Comparison of ENCODE assay signal across 8 mouse cellular contexts in genomic region chr19:11819143-11819700, GRCm38 (mm10). TPM values are rescaled to one million over a fixed set of nuclear protein-coding genes. Genes with fewer than 3 reads are reported as not detected.
DNase-seq lines count a peak whose midpoint lies in the region; ATAC-seq and TF ChIP-seq lines count a peak whose summit lies in the region.

Gene Stx3 (minus strand): TSS chr19:11819403.

- peaks cover 15% of the 10 kb centered on the region for H3K4me1 ChIP-seq in kidney, adult 2 months (ENCODE audit: control insufficient read depth, insufficient read depth, low read length)
- peaks cover 11% of the 10 kb centered on the region for H3K4me1 ChIP-seq in embryonic facial prominence, embryonic 13.5 days
- peaks cover 10% of the 10 kb centered on the region; the same call in 1 of the 2 replicates for H3K4me1 ChIP-seq in midbrain, embryonic 14.5 days (ENCODE audit: control insufficient read depth, insufficient read depth, low read length)

- H3K4me3 ChIP-seq in kidney, adult 2 months (ENCODE audit: insufficient read depth, low read depth, low read length) = peak within 1 kb of the TSS; percentile 63
- H3K4me3 ChIP-seq in embryonic facial prominence, embryonic 13.5 days = peak within 1 kb of the TSS; percentile 69
- H3K4me3 ChIP-seq in midbrain, embryonic 14.5 days (replicated peaks; ENCODE audit: low read depth, low read length) = peak within 1 kb of the TSS; percentile 79

- TF ChIP-seq CTCF in kidney, adult 2 months (conservative IDR thresholded peaks at IDR 0.05; ENCODE audit: insufficient read depth, insufficient read length, low read depth, low read length) = no peak

- H3K4me2 ChIP-seq in embryonic facial prominence, embryonic 13.5 days = peak within 1 kb of the TSS; percentile 93
- H3K4me2 ChIP-seq in midbrain, embryonic 14.5 days (ENCODE audit: low read length) = peak within 1 kb of the TSS; percentile 84

- TF ChIP-seq POLR2A in kidney, adult 2 months (IDR thresholded peaks at IDR 0.05; ENCODE audit: low read depth, low read length) = no peak

- H3K9ac ChIP-seq in embryonic facial prominence, embryonic 13.5 days = peak within 1 kb of the TSS; percentile 78
- H3K9ac ChIP-seq in midbrain, embryonic 14.5 days (replicated peaks; ENCODE audit: low read length) = peak within 1 kb of the TSS; percentile 86

- no peaks in the 10 kb centered on the region for H3K36me3 ChIP-seq in kidney, adult 2 months (ENCODE audit: control insufficient read depth, insufficient read depth, low read length)
- no peaks in the 10 kb centered on the region for H3K36me3 ChIP-seq in embryonic facial prominence, embryonic 13.5 days
- no peaks in the 10 kb centered on the region for H3K36me3 ChIP-seq in midbrain, embryonic 14.5 days (ENCODE audit: control insufficient read depth, insufficient read depth, low read length)

- no peak for DNase-seq in kidney, adult 2 months
- DNase-seq in kidney, postnatal 36 days = no peak
- DNase-seq in NIH3T3 (ENCODE audit: low read depth) = peak; percentile 50
- DNase-seq in layer of hippocampus, postnatal 10 days (ENCODE audit: low spot score in 2 of 2) = no peak
- DNase-seq in midbrain, embryonic 14.5 days = no peak
- DNase-seq in testis, postnatal 14 days (ENCODE audit: low spot score) = no peak
- no peak for DNase-seq in gastrocnemius, postnatal 4 days (ENCODE audit: low spot score in 2 of 2)

- no peaks in the 10 kb centered on the region for H3K27me3 ChIP-seq in kidney, adult 2 months (replicated peaks; ENCODE audit: control insufficient read depth, insufficient read depth, low read length)
- peaks cover 56% of the 10 kb centered on the region for H3K27me3 ChIP-seq in embryonic facial prominence, embryonic 13.5 days
- H3K27me3 ChIP-seq in midbrain, embryonic 14.5 days (ENCODE audit: control insufficient read depth, insufficient read depth, low read length) = peaks cover 4% of the 10 kb centered on the region; the same call in 1 of the 2 replicates

- H3K27ac ChIP-seq in kidney, adult 2 months (ENCODE audit: insufficient read depth, low read depth, low read length) = peak within 1 kb of the TSS; percentile 71
- no peak within 1 kb of the TSS for H3K27ac ChIP-seq in embryonic facial prominence, embryonic 13.5 days
- peak within 1 kb of the TSS; percentile 57 for H3K27ac ChIP-seq in midbrain, embryonic 14.5 days (replicated peaks; ENCODE audit: low read depth, low read length)

- no peak for ATAC-seq in embryonic facial prominence, embryonic 13.5 days (ENCODE audit: insufficient number of reproducible peaks, insufficient read depth, low FRiP score, low TSS enrichment, low read depth)
- ATAC-seq in midbrain, embryonic 14.5 days (ENCODE audit: low FRiP score, low TSS enrichment) = no peak; the same call in 1 of the 2 replicates

- under 1% methylated on average over 20 of the region's 20 CpGs for WGBS in kidney, adult 2 months
- under 1% methylated on average over 20 of the region's 20 CpGs for whole genome bisulfite sequencing in embryonic facial prominence, embryonic 13.5 days
- under 1% methylated on average over 20 of the region's 20 CpGs for WGBS in midbrain, embryonic 14.5 days

- H3K9me3 ChIP-seq in embryonic facial prominence, embryonic 13.5 days = no peaks in the 10 kb centered on the region
- no peaks in the 10 kb centered on the region for H3K9me3 ChIP-seq in midbrain, embryonic 14.5 days (ENCODE audit: control insufficient read depth, low read length)

RNA-seq across cellular contexts. Expression of gene Stx3, which starts in this region (rescaled TPM):
- polyA plus RNA-seq in kidney, adult 2 months (2012; rRNA removed) = 23.0 and 23.9 TPM in 2 replicates
- polyA plus RNA-seq in embryonic facial prominence, embryonic 13.5 days (2015; fragmentation: Nextera tagmentation; extraction: Ambion mirVana) = 9.2 and 11.2 TPM in 2 replicates
- 10 to 100 TPM; 19.1 to 23.2 TPM for total RNA-seq in layer of hippocampus, postnatal 10 days (2021)
- polyA plus RNA-seq in midbrain, embryonic 14.5 days (2014; fragmentation: Nextera tagmentation; extraction: Ambion mirVana) = 31.6 and 32.2 TPM in 2 replicates
- total RNA-seq in gastrocnemius, postnatal 4 days (2021) = 1 to 10 TPM; 1.2 to 2.1 TPM

Comparison
In these comparisons a context has a peak if more than half of its experiments do, and no peak if none do; other contexts are left out.
1. RNA of gene Stx3 (total RNA-seq): 19.1 to 23.2 TPM in layer of hippocampus, postnatal 10 days; 1.2 to 2.1 TPM in gastrocnemius, postnatal 4 days; every median in the first group is over 4 times any median in the second.
2. Peak in every context shown above with its lines, with median percentiles within 50 percentile points of each other: H3K4me3 ChIP-seq.